Mouse (Mus musculus): Measurements from ENCODE around the gene Disp2.

GRCm38 (mm10) chr2:118766041-118767033 is 13.2 kb upstream of the Disp2 start:
- peak; percentile 23; the same call in 1 of the 2 replicates for TF ChIP-seq CTCF (IDR thresholded peaks at IDR 0.05; ENCODE audit: borderline replicate concordance, insufficient read depth, low read depth, low read length)
- no peak for TF ChIP-seq POLR2A (IDR thresholded peaks at IDR 0.05; ENCODE audit: borderline replicate concordance, insufficient read depth, low read length)

Data from cerebellum, adult 2 months (tissue).